Mouse (Mus musculus) monocyte, adult 5-6 weeks (primary cell): Measurements from ENCODE around the gene Creb5. TPM values are rescaled to one million over a fixed set of nuclear protein-coding genes. Genes with fewer than 3 reads are reported as not detected.

Experiments
- ATAC-seq: fragments of 153-309, 156-312 bp; replicated peaks from 2 replicates; pipeline ENCODE4 v1.8.0; 2017; ENCODE audit warnings: mild to moderate bottlenecking; ENCODE audit not compliant: low TSS enrichment, insufficient number of reproducible peaks, severe bottlenecking, poor library complexity, low FRiP score
- total RNA-seq: library from RNA; stranded (forward); fragments of 200-1000, 200-491, 200-594 nt; gene quantifications from 3 replicates; pipeline ENCODE4 v1.2.3, GENCODE M21; 2017

Gene Creb5
- total RNA-seq, 1 experiment from 2014 or later: 0.19 TPM

DNA sequence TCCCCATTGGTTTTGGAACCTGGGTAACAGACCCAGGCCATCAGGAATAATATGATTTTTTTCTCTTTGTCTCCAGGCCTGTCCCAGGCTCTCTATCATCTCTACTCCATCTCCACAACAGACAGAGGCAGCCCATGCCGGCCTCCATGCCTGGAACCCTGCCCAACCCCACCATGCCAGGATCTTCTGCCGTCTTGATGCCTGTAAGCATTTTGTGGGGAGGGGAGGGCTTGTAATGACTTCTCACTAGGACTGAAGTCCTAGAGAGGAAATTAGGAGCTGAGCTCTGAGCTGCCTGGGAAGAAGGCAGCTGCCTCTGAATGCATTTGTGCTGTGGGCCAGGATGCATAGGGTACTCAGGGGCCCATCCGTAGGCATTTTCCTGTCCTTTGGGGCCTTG lies 317.3 kb downstream of the Creb5 start:
- ATAC-seq: no peak

DNA sequence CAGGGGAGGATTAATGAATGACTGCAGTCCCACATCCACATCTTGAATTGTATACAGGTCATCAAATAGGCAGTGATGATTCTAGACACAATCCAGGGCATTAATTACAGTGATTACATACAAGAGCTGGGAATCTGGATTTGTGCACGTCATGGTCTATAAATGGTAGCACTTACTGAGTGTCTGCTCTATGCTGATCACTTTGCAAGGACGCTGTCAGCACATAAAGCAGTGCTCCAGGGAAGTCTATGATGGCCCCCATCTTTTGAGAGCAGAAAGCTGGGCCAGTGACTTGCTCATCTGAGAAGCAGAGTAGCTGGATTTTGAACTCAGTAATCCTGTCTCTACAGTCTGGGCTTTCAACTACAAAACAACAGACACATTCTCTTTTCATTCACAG lies 318.1 kb downstream of the Creb5 start:
- ATAC-seq: no peak

DNA sequence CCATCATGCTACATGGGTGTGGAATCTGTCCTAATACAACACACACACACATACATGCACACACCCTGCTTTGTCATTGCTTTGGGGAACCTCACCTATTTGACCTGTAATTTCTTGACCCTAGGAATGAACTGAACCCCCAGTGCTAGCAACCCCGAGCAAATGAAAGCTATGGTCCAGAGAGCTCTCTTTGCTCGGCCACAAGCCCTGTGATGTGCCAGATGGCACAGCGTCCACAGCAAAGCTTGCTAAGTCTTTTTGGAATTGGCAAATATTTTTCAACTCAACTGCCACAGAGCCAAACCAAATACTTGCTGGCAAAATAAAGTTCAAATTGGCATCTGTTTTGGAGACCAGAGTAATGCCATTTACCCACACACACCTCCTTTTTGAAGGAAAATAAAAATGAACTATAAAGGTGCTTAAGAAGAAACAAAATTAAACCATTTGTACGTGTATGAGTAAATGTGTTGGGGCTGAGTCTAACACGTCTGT lies 324.4 kb downstream of the Creb5 start:
- no peak for ATAC-seq

DNA sequence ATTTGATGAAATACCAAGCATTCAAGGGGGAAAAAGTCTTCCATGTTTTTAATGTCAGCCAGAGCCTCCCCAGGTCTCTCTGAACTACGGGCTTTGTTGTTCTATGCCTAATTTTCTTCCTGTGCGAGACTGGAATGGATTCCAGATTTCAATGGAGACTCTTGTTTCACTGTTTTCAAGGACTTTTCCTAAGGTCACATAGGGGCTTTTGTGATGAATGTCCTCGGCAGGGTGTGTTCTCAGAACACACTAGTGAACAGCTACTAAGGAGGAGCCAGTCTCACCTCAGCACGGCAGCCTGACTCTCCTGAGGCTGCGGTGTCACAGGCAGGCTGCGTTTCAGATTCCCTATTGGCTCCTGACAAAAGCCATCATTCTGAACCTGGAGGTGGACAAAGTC lies 325.6 kb downstream of the Creb5 start:
- no peak for ATAC-seq

DNA sequence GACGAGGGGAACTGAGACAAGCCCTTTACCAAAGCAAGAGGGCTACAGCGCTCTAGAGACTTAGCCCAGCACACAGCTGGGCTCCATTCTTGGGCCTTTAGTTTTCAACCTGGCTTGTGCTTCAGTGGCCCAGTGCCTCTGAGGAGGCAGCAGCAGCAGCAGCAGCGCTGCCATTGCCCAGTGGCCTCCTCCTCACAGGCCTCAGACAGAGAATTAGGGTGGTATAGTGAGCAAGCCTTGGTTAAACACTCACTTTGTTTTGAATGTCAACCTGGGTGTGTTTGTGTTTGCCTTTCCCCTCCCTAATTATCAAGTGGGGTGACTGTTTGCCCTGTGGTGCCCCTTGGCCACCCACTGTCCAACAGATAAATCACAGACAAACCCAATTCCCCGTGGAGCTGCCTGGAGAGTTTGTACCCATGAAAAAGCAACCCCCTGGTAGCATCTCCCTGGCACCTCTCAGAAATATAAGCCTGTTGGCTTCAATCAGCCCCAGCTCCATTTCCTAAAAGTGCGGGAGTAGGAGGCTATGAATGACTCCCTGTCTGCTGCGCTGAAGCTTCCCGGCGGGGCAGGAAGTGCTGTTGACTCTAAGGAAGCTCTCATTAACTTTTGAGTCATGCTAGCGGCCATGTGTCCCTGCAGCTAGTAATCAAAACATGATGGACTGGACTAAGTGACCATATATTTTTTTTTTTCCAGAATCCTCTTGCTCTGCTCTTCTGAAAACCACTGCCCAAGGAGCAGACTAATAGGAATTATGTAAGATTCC lies 328.6 kb downstream of the Creb5 start:
- no peak for ATAC-seq

DNA sequence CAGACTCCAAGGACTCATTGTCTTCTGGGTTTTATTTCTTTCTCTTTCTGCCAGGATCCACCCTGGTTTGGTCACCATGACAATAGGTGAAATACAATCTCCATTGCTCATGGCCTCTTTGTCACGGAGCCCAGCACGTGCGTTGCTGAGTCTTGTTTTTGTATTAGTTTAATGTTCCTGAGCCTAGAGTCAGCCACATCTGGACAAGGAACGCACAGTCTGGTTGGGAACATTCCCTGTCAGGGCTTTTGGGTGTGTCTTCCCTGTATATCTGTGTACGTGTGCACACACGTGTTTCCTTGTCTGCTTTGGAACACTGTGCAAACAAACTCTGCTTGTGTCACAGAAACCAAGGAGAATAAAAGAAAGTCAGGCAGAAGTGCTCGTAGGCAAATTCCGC lies 331.1 kb downstream of the Creb5 start:
- ATAC-seq: no peak

DNA sequence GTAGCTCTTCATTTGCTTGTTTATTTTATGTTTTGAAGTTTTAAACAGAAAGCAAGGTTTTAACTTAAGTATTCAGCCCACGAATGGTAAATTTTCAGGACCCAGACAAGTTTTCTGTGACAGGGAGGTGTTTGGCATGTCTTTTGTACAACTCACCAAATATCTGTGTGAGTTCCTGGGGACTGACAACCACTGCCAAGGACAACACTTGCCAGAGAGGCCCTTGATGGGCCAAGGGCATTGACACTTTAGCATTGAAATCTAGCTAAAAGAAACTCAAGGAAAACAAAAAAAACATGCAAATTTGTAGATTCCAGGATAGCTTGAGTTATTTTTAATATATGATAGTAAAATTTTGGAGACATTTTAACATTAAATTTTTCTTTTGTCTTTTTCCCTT lies 332.6 kb downstream of the Creb5 start:
- ATAC-seq: no peak

DNA sequence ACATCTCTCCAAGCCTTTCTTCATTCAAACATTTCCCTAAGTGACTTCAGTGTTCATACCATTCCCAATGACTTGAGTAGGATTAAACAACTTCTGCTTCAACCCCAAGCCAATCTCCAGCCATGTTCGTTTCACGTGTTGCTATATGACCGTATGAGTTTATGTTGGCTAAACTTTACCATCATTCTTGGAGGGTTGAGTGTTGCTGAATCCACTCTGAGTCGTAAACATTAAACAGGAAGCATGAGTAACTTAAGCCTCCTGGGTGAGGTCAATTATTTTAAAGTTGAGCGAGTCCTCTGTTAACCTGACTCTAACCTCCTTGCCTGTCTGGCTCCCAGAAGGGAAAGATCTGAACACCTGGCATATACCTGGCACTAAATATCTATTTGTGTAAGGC lies 334.2 kb downstream of the Creb5 start:
- no peak for ATAC-seq

DNA sequence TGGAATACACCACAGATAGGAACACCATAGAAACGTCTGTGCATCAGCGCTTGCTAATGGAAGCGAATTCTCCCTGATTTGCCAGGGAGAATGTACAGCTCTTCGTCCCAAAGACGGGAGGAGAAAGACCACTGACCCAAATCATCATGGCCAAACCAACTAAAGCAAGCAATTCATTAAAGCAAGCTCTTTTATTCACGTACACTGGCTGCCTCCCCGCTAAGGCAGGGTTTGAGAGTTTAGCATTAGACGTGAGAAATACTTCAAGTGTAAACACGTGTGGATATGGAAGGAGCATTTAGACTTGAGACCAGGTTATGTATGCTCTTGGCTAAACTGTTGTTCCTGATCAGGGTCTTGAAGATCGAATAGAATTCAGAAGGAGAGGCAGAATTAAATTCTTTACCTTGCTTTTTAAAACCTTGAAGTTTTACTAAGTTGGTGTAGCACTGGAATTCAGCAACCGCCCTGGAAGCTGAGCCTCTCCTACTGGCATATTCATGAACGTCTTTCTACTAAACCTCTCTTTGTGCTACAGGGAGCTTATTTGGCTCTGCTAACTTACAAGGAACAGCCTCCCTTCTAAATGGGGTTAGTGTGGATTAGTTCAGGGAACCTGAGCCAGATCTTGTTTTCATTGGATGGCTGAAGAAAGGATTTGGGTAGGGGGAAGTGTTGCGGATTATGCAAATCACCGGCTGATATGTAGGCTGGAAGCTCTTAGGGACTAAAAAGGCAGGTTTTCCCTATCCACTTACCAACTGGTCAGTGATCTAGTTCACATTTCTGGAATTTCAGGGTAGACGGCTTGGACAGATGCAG lies 337.6 kb downstream of the Creb5 start:
- ATAC-seq: no peak

DNA sequence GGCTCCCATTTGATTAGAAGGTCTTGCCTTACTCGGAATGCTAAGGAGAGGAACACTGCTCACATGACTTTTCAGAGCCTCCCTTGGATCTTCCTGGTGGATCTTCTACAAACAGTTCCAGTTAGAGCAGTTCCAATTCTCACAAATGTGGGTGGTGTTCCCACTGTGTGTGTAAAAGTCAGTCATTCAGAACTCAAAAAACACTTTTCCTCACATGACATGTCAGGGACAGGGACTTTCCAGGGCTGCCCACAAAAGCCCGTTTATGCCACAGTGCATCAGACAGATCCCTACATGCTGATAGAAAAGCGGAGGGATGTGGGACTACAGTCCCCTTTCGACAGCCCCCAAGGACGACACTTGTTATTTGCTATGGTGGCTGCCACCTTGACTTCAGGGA lies 339.0 kb downstream of the Creb5 start:
- no peak for ATAC-seq

DNA sequence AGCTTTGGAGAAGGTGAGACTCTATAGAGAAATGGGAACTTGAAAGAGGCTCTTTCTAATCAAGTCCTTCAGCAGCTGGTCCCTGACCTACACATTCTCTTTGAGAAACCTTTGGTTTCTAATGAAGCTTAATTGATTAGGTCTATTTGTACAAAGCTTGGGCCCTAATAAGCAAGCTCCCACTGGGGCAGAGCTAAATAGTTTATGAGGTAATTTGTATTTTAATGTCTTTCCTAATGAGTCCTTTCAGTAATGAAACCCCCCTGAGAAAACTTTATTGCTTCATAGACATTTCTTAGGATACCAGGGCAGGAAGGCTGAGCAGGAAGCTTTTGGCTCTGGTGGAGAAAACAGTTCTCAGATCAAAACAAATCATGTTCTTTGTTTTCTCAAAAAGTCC lies 341.6 kb downstream of the Creb5 start:
- ATAC-seq: no peak

DNA sequence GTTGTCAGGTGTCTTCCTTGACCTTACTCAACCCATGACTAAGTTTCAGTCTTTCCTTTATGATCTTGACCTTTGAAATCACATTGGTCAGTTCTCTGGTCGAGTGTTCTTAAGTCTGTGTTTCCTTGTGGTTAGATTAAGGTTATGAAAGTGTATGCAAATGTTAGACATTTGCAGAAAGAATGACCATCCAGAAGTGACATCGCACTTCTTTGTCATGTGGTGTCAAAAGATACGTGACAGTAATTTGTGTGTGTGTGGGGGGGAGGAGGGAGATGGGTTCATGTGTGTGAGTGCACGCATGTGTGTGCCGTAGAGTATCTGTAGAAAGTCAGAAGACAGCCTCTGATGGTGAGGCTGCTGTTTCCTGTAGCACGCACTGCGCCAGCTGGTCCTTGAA lies 348.4 kb downstream of the Creb5 start:
- ATAC-seq: no peak

DNA sequence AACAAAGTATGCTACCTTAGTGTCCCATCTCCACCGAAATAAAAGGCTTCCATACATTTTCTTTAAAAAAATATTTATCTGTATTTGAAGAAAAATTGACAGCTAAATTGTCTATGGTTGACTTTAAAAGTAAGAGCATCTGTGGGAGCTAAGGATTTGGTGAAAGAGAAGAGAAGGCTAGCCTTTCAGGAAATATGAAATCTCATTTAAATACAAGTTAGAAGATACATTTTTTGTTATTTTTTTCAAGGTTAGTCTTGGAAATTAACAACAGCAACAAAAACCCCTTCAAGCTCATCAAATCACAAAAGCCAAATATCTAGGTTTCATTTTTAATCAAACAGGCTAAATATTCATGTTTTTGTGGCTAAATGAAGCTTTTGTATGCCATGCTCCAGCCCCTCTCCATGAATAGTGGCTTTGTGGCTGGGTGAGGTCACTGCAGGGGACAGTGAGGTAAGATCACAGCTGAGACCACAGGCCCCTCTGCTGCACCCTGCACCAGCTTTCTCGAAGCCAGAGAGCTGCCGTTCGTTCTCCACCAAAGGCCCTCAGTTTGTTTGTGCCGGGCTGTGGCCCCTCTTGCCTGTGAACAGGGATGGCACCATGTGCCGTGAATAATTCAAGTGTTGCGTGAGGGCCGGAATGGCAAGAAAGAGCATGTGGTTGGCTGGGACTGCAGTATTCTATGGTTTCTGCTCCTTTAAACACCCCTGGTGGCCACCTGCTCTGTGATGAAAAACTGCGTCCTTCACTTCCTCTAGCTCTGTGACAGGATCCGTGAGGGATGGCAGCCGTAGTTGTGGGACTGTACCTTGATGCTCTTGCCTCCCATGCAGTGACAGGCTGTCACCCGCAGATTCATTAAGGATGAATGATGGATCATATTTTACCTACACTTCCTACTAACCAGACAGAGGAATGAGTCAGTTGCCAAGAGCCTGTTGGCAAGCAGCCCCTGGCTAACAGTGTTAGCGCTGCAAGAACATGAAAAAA lies 350.6 kb downstream of the Creb5 start:
- ATAC-seq: no peak

DNA sequence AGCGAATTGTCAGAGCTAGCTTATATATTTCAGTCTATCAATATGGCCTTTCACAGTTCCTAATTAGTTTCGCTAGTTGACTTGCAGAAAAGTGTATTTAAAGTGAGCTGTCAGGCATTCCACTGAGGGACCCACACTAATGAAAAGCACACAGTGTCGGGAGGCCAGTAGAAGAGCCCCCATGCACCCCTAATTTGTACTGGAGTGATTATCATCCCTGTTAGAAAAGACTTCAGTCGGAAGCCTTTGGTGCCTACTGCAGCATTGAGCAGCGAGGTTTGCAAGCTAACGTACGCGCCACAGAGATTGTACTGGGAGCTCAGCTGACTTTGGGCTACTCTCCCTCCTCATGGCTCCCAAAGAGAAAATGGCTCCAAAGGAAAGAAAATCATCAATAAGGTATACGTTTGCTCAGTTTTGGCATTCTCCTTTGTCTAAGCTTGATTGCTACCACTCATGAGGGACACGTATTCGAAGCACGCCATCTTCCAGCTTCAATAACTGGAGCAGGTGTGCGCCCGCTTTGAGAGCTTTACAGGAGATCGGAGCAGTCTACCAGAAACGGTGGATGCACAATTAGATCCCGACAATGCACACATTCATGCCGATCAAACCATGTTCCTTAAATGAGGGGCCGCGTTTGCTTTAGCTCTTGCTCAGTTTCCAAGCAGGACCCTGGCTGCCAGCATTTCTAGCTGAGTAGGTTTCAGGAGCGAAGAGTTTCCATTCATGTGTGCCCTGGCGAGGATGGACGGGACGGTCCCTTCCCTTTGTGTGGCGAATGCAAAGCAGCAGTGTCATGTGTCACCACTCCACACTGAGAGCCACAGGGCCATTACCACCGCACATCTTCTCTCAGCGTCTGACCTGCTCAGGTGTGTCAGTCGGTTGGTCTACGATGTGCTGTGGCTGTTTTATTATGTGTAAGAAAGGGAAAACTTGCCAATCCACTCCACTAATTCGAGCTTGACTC lies 354.8 kb downstream of the Creb5 start:
- ATAC-seq: no peak

DNA sequence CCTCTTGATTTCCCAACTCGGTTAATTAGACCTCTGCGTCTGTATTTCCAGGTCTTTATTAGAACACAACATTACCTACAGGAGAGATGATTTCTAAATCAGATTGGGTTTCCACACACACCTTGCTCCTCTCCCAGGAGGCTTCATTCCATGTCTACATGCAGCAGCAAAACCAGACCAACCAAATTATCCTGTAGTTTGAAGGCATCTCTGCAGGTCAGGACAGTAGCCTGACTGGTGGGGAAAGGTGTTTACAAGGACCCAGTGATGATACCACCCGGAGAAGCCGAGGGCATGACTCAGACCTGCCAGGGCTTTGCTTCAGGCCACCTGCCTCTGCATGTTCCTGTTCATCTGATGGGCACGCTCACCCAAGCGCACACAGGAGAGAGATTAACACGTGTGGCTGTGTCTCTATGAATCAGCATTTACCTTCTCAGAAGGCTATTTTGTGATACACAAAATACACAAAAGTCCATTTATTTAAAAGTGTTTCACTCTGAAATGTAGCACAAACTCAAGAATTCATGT lies 355.8 kb downstream of the Creb5 start:
- ATAC-seq: no peak

DNA sequence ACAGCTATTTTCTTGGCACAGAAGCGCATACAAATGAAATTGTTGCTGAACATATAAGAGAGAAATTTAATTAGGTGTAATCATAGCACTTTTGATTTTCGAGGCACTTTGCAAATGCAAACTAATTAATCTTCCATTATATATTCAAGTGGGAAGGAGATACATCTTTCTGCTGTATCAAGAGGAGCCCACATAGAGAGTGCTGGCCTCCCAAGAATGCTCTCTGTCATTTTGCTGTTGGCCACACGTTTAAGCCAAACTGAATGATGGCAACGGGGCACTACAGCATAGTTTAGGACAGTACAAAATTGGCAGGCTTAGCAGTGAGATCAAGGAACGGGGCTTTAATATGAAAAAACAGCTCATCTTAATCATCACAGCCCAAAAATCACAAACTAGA lies 356.4 kb downstream of the Creb5 start:
- no peak for ATAC-seq

DNA sequence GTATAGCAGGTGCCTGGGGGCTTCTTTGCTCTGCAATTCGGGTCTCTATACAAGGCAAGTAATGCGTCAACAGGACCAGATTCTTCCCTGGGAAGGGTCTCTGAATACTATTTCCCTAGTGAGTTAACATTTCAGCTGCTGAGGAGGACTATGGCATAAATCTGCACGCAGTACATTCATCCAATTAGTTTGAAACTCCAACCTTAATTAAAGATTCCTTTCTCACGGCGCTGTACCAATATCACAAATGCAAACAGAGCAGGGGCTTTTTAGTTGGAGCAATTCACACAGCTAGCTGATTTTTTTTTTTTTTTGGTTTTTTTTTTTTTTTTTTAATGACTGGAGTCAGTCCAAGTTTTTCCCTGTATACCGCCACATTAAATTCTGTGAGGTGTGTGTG lies 357.0 kb downstream of the Creb5 start:
- no peak for ATAC-seq

DNA sequence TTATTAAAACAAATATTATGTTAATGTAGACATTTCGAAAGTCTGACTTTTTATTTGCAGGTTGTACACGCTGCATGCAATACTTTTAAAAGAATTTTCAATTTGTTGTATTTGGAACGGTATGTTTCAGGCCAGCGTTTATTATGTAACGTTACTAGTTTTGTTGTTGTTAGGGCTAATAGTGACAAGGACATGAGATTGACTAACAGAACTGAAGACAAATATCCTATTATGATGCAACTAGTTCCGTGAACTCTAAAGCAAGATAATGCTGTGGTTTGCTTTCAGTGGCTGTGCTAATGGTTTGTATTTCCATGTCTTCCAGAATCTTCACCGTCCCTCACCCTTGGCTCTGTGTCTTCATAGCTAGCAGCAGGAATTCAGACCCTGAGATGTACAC lies 357.9 kb downstream of the Creb5 start:
- ATAC-seq: no peak
